Mouse (Mus musculus) cerebellum, adult 2 months (tissue): ENCODE data around the gene Dhdh.
"Not testable (repeated sequence)": the region's sequence is repeated elsewhere in the genome, so short reads cannot be mapped to it uniquely, and the experiment has no call there.

Experiments used
- CTCF ChIP-seq: fragments of 200-500 bp; IDR thresholded peaks from 2 replicates; pipeline ENCODE4 v1.5.1; 2011; ENCODE audit warnings: low read depth, mild to moderate bottlenecking, control low read depth, low read length, moderate library complexity, borderline replicate concordance; ENCODE audit not compliant: insufficient read depth
- POLR2A ChIP-seq: fragments of 200-500 bp; IDR thresholded peaks from 2 replicates; pipeline ENCODE4 v1.6.1; 2011; ENCODE audit warnings: low read length, control low read depth, borderline replicate concordance; ENCODE audit not compliant: insufficient read depth

DNA sequence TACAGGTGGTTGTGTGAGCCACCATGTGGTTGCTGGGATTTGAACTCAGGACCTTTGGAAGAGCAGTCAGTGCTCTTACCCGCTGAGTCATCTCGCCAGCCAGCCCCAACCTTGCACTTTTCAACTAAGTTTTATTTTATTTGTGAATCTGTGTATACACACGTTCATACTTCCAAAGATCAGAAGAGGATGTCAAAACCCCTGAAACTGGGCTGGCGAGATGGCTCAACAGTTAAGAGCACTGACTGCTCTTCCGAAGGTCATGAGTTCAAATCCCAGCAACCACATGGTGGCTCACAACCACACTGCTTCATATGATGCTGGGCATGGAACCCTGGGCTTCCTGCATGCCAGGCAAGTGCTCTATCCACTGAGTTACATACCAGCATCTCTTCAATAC lies 3.6 kb downstream of the Dhdh start:
- not testable (repeated sequence) for TF ChIP-seq CTCF, POLR2A
